Mouse (Mus musculus): Measurements from ENCODE around the gene Cttnbp2nl.

- TF ChIP-seq POLR2A (IDR thresholded peaks at IDR 0.05; ENCODE audit: insufficient read depth, low read depth, low read length), result no peak
- no peak for TF ChIP-seq CTCF (IDR thresholded peaks at IDR 0.05; ENCODE audit: insufficient read depth, low read depth, low read length)
These were observed 41.1 kb downstream of the Cttnbp2nl start for GRCm38 (mm10) chr3:105011883-105012282.

Measured in olfactory bulb, adult 2 months (tissue).